In genomic region chrX:95195363-95196103, GRCm38 (mm10) we compare ENCODE assay signal across 9 mouse cellular contexts. TPM values are rescaled to one million over a fixed set of nuclear protein-coding genes. Genes with fewer than 3 reads are reported as not detected.
DNase-seq lines count a peak whose midpoint lies in the region; ATAC-seq and TF ChIP-seq lines count a peak whose summit lies in the region.
"Had no signal": no experiment of that assay in that cellular context is flagged by ENCODE, and none has a peak within 500 bp of the region (broad histone marks: within the 10 kb centered on the region; RNA-seq: fewer than 3 reads in every experiment).

No protein-coding gene starts in this region.

- peak overlapping the region; percentile 63 for H3K4me2 ChIP-seq in kidney, postnatal 0 days (ENCODE audit: low read length)
- peak overlapping the region; percentile 60 for H3K4me2 ChIP-seq in hindbrain, embryonic 13.5 days
- H3K4me2 ChIP-seq in neural tube, embryonic 12.5 days (replicated peaks) = peak overlapping the region; percentile 58

- no peaks in the 10 kb centered on the region for H3K9me3 ChIP-seq in kidney, postnatal 0 days (replicated peaks; ENCODE audit: low read length)
- H3K9me3 ChIP-seq in hindbrain, embryonic 13.5 days = no peaks in the 10 kb centered on the region
- no peaks in the 10 kb centered on the region for H3K9me3 ChIP-seq in neural tube, embryonic 12.5 days

- no peaks in the 10 kb centered on the region for H3K36me3 ChIP-seq in kidney, postnatal 0 days (ENCODE audit: insufficient read depth, low read length)
- no peaks in the 10 kb centered on the region for H3K36me3 ChIP-seq in hindbrain, embryonic 13.5 days
- no peaks in the 10 kb centered on the region for H3K36me3 ChIP-seq in neural tube, embryonic 12.5 days

- TF ChIP-seq CTCF in kidney, postnatal 0 days (IDR thresholded peaks at IDR 0.05; ENCODE audit: low read depth) = no peak

- ATAC-seq in kidney, postnatal 0 days (replicated peaks; ENCODE audit: low FRiP score, low read depth) = no peak
- ATAC-seq in hindbrain, embryonic 13.5 days (ENCODE audit: low FRiP score) = peak; percentile 50
- peak; percentile 49; the same call in 1 of the 2 replicates for ATAC-seq in neural tube, embryonic 12.5 days (ENCODE audit: low FRiP score, low read depth)
- ATAC-seq in erythroblast, adult 5-6 weeks (replicated peaks; ENCODE audit: low FRiP score, poor library complexity, severe bottlenecking) = no peak
- ATAC-seq: Patski had no signal

- DNase-seq in kidney, postnatal 0 days (ENCODE audit: low spot score) = no peak
- DNase-seq in kidney, postnatal 14 days = no peak
- DNase-seq in cerebellum, postnatal 10 days = peak; percentile 11 to 34
- no peak for DNase-seq in adrenal gland, postnatal 14 days
- DNase-seq in gastrocnemius, postnatal 4 days (ENCODE audit: low spot score in 2 of 2) = no peak

- no peaks in the 10 kb centered on the region for H3K4me1 ChIP-seq in kidney, postnatal 0 days (replicated peaks; ENCODE audit: insufficient read depth, low read length)
- H3K4me1 ChIP-seq in hindbrain, embryonic 13.5 days (replicated peaks) = 0 out of 2 replicates have a peak, but pooled peaks cover 5% of the 10 kb centered on the region
- no peaks in the 10 kb centered on the region for H3K4me1 ChIP-seq in neural tube, embryonic 12.5 days

- peak overlapping the region; percentile 40 for H3K4me3 ChIP-seq in kidney, postnatal 0 days (replicated peaks; ENCODE audit: low read depth, low read length)
- H3K4me3 ChIP-seq in hindbrain, embryonic 13.5 days = peak overlapping the region; percentile 47
- H3K4me3 ChIP-seq in neural tube, embryonic 12.5 days = peak overlapping the region; percentile 36

- WGBS in kidney, postnatal 0 days = 49% methylated on average over 3 of the region's 3 CpGs
- 40% methylated on average over 3 of the region's 3 CpGs for WGBS in hindbrain, embryonic 13.5 days
- 58% methylated on average over 3 of the region's 3 CpGs for WGBS in neural tube, embryonic 12.5 days

- no peak overlapping the region for H3K27ac ChIP-seq in kidney, postnatal 0 days
- H3K27ac ChIP-seq in hindbrain, embryonic 13.5 days = peak overlapping the region; percentile 84
- no peak overlapping the region for H3K27ac ChIP-seq in neural tube, embryonic 12.5 days

- no peak overlapping the region for H3K9ac ChIP-seq in kidney, postnatal 0 days (ENCODE audit: low read depth, low read length)
- peak overlapping the region; percentile 71 for H3K9ac ChIP-seq in hindbrain, embryonic 13.5 days
- H3K9ac ChIP-seq in neural tube, embryonic 12.5 days = peak overlapping the region; percentile 48

- H3K27me3 ChIP-seq in kidney, postnatal 0 days (ENCODE audit: insufficient read depth, low read length) = no peaks in the 10 kb centered on the region
- H3K27me3 ChIP-seq in hindbrain, embryonic 13.5 days = no peaks in the 10 kb centered on the region
- no peaks in the 10 kb centered on the region for H3K27me3 ChIP-seq in neural tube, embryonic 12.5 days (replicated peaks)

RNA-seq across cellular contexts. Expression of gene Arhgef9, which starts 1.1 kb away (rescaled TPM):
- 9.4 and 11.6 TPM in 2 replicates for polyA plus RNA-seq in kidney, postnatal 0 days (2015; fragmentation: Nextera tagmentation; extraction: Ambion mirVana)
- polyA plus RNA-seq in hindbrain, embryonic 13.5 days (2015; fragmentation: Nextera tagmentation; extraction: Ambion mirVana) = 43.9 and 45.6 TPM in 2 replicates
- 20.9 and 27.3 TPM in 2 replicates for polyA plus RNA-seq in neural tube, embryonic 12.5 days (2016; fragmentation: Nextera tagmentation; extraction: Ambion mirVana)
- total RNA-seq in adrenal gland, postnatal 14 days (2021) = 12.6 and 16.9 TPM in 2 replicates
- 10 to 100 TPM; 13.6 to 15.2 TPM for total RNA-seq in gastrocnemius, postnatal 4 days (2021)
- not detected in 2 replicates for total RNA-seq in erythroblast, adult 5-6 weeks (2015; ENCODE audit: low replicate concordance)
- total RNA-seq in erythroblast, adult 5-6 weeks (2017; ENCODE audit: low replicate concordance) = not detected in 2 replicates

Comparison
In these comparisons a context has a peak if more than half of its experiments do, and no peak if none do; other contexts are left out.
1. ATAC-seq: peak in hindbrain, embryonic 13.5 days (single experiment) and neural tube, embryonic 12.5 days (single experiment); none in kidney, postnatal 0 days (single experiment) and erythroblast, adult 5-6 weeks (single experiment).
2. DNase-seq: peak in cerebellum, postnatal 10 days (2 of 2); none in kidney, postnatal 0 days (single experiment), kidney, postnatal 14 days (single experiment), adrenal gland, postnatal 14 days (single experiment) and gastrocnemius, postnatal 4 days (0 of 2).
3. RNA of gene Arhgef9, which starts 1.1 kb away (total RNA-seq): 13.6 to 15.2 TPM in gastrocnemius, postnatal 4 days and 12.6 to 16.9 TPM in adrenal gland, postnatal 14 days; not detected in erythroblast, adult 5-6 weeks; every median in the first group is over 10 times any median in the second.
4. Peak in every context shown above with its lines, with median percentiles within 50 percentile points of each other: H3K4me2 ChIP-seq and H3K4me3 ChIP-seq.